Mouse (Mus musculus): ENCODE data around the gene Uchl4. TPM values are rescaled to one million over a fixed set of nuclear protein-coding genes. Genes with fewer than 3 reads are reported as not detected.
A peak's percentile ranks its signal among the peaks of the same experiment; 100 is the strongest.
"Not testable (repeated sequence)": the region's sequence is repeated elsewhere in the genome, so short reads cannot be mapped to it uniquely, and the experiment has no call there.

Uchl4 gene
- total RNA-seq (2021) = 1 to 10 TPM; 1.7 to 2.4 TPM

- no peak for DNase-seq
Observed at GRCm38 (mm10) chr9:64234768-64235435, at the start of gene Uchl4. Uchl4 (plus strand) TSS chr9:64235201.

- no peak for DNase-seq
Observed at GRCm38 (mm10) chr9:64193879-64194278, 41.1 kb upstream of the Uchl4 start.

- DNase-seq = peak; percentile 11
Observed at GRCm38 (mm10) chr9:64195554-64195953, 39.4 kb upstream of the Uchl4 start.

- no peak for DNase-seq
Observed at GRCm38 (mm10) chr9:64197524-64197923, 37.5 kb upstream of the Uchl4 start.

GRCm38 (mm10) chr9:64198068-64198762 lies 36.8 kb upstream of the Uchl4 start:
- DNase-seq = no peak

GRCm38 (mm10) chr9:64198763-64199418 lies 36.1 kb upstream of the Uchl4 start:
- DNase-seq = not testable (repeated sequence)

GRCm38 (mm10) chr9:64199897-64200296 lies 35.1 kb upstream of the Uchl4 start:
- no peak for DNase-seq

- DNase-seq = no peak
Observed at GRCm38 (mm10) chr9:64202331-64202730, 32.7 kb upstream of the Uchl4 start.

- DNase-seq = no peak
Observed at GRCm38 (mm10) chr9:64202866-64203265, 32.1 kb upstream of the Uchl4 start.

GRCm38 (mm10) chr9:64207509-64208084 lies 27.4 kb upstream of the Uchl4 start:
- DNase-seq = peak; percentile 30

- DNase-seq = no peak
Observed at GRCm38 (mm10) chr9:64214452-64214851, 20.5 kb upstream of the Uchl4 start.

- DNase-seq = no peak
Observed at GRCm38 (mm10) chr9:64216090-64216489, 18.9 kb upstream of the Uchl4 start.

- DNase-seq = no peak
Observed at GRCm38 (mm10) chr9:64216641-64217040, 18.4 kb upstream of the Uchl4 start.

GRCm38 (mm10) chr9:64217887-64218286 lies 17.1 kb upstream of the Uchl4 start:
- no peak for DNase-seq

GRCm38 (mm10) chr9:64219305-64219704 lies 15.7 kb upstream of the Uchl4 start:
- DNase-seq = no peak

- no peak for DNase-seq
Observed at GRCm38 (mm10) chr9:64219772-64220420, 15.1 kb upstream of the Uchl4 start.

- DNase-seq = no peak
Observed at GRCm38 (mm10) chr9:64220603-64221002, 14.4 kb upstream of the Uchl4 start.

GRCm38 (mm10) chr9:64221480-64221879 lies 13.5 kb upstream of the Uchl4 start:
- DNase-seq = no peak

GRCm38 (mm10) chr9:64222098-64222497 lies 12.9 kb upstream of the Uchl4 start:
- no peak for DNase-seq

- no peak for DNase-seq
Observed at GRCm38 (mm10) chr9:64225805-64226204, 9.2 kb upstream of the Uchl4 start.

GRCm38 (mm10) chr9:64227736-64228135 lies 7.3 kb upstream of the Uchl4 start:
- DNase-seq = no peak

GRCm38 (mm10) chr9:64228972-64229371 lies 6.0 kb upstream of the Uchl4 start:
- DNase-seq = no peak

- DNase-seq = peak; percentile 25
Observed at GRCm38 (mm10) chr9:64231171-64231570, 3.8 kb upstream of the Uchl4 start.

All from heart, postnatal 4 days (tissue).